Mouse (Mus musculus) brain, embryonic 14.5 days (tissue): ENCODE data around the gene Kat2a. TPM values are rescaled to one million over a fixed set of nuclear protein-coding genes. Genes with fewer than 3 reads are reported as not detected.

ENCODE experiments used
- DNase-seq: peaks from one replicate; pipeline ENCODE4 v3.0.0-alpha.2; 2011; ENCODE audit warnings: low read depth
- CTCF ChIP-seq: fragments of 200-500 bp; IDR thresholded peaks from 2 replicates; pipeline ENCODE4 v1.5.1; 2012; ENCODE audit warnings: inconsistent platforms, mild to moderate bottlenecking, moderate library complexity, borderline replicate concordance; ENCODE audit not compliant: insufficient read depth, insufficient read length; ENCODE audit errors: extremely low read depth
- POLR2A ChIP-seq: fragments of 200-500 bp; IDR thresholded peaks from 2 replicates; pipeline ENCODE4 v1.6.1; 2012; ENCODE audit warnings: mild to moderate bottlenecking, inconsistent platforms, borderline replicate concordance; ENCODE audit not compliant: poor library complexity, insufficient read depth, insufficient read length, severe bottlenecking; ENCODE audit errors: extremely low read depth
- polyA plus RNA-seq: library from polyadenylated mRNA; depleted of rRNA; stranded (reverse); fragments of >200 nt; gene quantifications from 2 replicates; pipeline ENCODE4 v1.2.3, GENCODE M21; 2012

Kat2a gene
- polyA plus RNA-seq, 1 experiment: 61.8 TPM

GRCm38 (mm10) chr11:100735134-100735865 is 23.0 kb upstream of the Kat2a start:
- no peak for TF ChIP-seq POLR2A
- no peak for TF ChIP-seq CTCF
- no peak for DNase-seq

GRCm38 (mm10) chr11:100730477-100731205 is 18.4 kb upstream of the Kat2a start:
- TF ChIP-seq CTCF (no peak), POLR2A (no peak)
- no peak for DNase-seq

- no peak for TF ChIP-seq POLR2A
- no peak for TF ChIP-seq CTCF
- DNase-seq: no peak
Measured at GRCm38 (mm10) chr11:100729976-100730375, 17.7 kb upstream of the Kat2a start.

- TF ChIP-seq POLR2A (no peak), CTCF (no peak)
Measured at GRCm38 (mm10) chr11:100728601-100729000, 16.3 kb upstream of the Kat2a start.

GRCm38 (mm10) chr11:100727201-100727600 is 14.9 kb upstream of the Kat2a start:
- DNase-seq: no peak
- TF ChIP-seq CTCF (no peak), POLR2A (no peak)

More at GRCm38 (mm10) chr11:100728601-100729000, 16.3 kb upstream of the Kat2a start:
- no peak for DNase-seq

GRCm38 (mm10) chr11:100724919-100725512 is 12.8 kb upstream of the Kat2a start:
- no peak for TF ChIP-seq POLR2A
- no peak for TF ChIP-seq CTCF
- no peak for DNase-seq

GRCm38 (mm10) chr11:100722493-100723028 is 10.3 kb upstream of the Kat2a start:
- TF ChIP-seq CTCF: no peak
- no peak for TF ChIP-seq POLR2A

GRCm38 (mm10) chr11:100721776-100722492 is 9.7 kb upstream of the Kat2a start:
- DNase-seq: no peak
- TF ChIP-seq CTCF (no peak), POLR2A (no peak)

More at GRCm38 (mm10) chr11:100722493-100723028, 10.3 kb upstream of the Kat2a start:
- DNase-seq: no peak

GRCm38 (mm10) chr11:100721254-100721653 is 9.0 kb upstream of the Kat2a start:
- no peak for DNase-seq
- TF ChIP-seq POLR2A (no peak), CTCF (no peak)

- DNase-seq: no peak
- no peak for TF ChIP-seq POLR2A
- TF ChIP-seq CTCF: no peak
Measured at GRCm38 (mm10) chr11:100720345-100720744, 8.1 kb upstream of the Kat2a start.

- DNase-seq: no peak
- no peak for TF ChIP-seq CTCF
- TF ChIP-seq POLR2A: no peak
Measured at GRCm38 (mm10) chr11:100719893-100720292, 7.6 kb upstream of the Kat2a start.

GRCm38 (mm10) chr11:100719312-100719711 is 7.0 kb upstream of the Kat2a start:
- no peak for TF ChIP-seq CTCF
- no peak for TF ChIP-seq POLR2A
- DNase-seq: no peak
